Mouse (Mus musculus) heart, adult 2 months (tissue): ENCODE data around the gene Nucks1.

Source experiments
- CTCF ChIP-seq: fragments of 200-600 bp; IDR thresholded peaks from 2 replicates; pipeline ENCODE4 v1.8.1; 2022; ENCODE audit warnings: antibody characterized with exemption, mild to moderate bottlenecking, moderate library complexity
- EP300 ChIP-seq: fragments of 200-500 bp; IDR thresholded peaks from 2 replicates; pipeline ENCODE4 v1.6.1; 2011; ENCODE audit warnings: low read depth, low read length, control low read depth; ENCODE audit not compliant: insufficient read depth

GRCm38 (mm10) chr1:131905497-131905896, 4.8 kb upstream of the Nucks1 start:
- no peak for TF ChIP-seq EP300
- peak; percentile 59 for TF ChIP-seq CTCF
